Mouse (Mus musculus) thymus, postnatal 14 days (tissue): ENCODE data around the gene Scd3.
A peak's percentile ranks its signal among the peaks of the same experiment; 100 is the strongest.
"Not testable (repeated sequence)": the region's sequence is repeated elsewhere in the genome, so short reads cannot be mapped to it uniquely, and the experiment has no call there.

ENCODE experiments used
- DNase-seq: peaks from one replicate; pipeline ENCODE4 v3.0.0; 2021

Gene Scd3

DNA sequence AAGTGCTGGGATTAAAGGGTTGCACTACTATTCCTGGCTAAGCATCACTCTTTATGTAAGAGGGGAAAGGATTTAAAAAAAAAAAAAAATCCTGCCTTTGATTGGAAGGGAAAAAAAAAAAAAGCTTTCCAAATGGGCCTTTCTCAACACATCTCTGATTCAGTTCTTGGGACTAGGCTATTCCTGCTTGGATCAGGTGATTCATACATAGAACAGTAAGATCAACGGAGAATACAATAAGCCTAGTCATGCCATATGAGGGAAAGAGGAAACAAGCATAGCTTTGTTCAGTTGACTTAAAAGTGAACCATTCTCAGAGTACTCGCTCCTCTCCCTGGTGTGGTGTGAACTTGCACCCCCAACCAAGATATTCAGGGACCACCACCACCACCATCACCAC lies 35.8 kb downstream of the Scd3 start:
- no peak for DNase-seq

DNA sequence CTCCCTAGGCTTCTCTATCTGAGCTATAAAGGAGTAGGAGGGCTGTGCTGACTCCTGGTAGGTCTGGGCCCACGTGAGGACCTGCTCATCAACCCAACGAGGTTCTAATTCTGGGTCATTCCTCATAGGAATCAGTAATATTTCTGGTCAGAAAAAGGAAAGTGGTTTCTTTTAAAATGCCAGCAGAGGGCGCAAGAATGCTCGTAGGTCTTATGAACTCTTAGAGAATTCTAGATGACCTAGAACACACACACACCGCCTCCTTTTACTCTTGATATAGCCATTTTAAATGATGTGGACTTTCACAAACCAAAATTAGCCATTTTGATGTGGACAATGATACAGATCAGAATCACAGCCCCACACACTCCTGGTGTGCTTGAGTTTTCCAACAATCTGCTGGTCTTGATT lies 42.7 kb downstream of the Scd3 start:
- peak; percentile 58 for DNase-seq

DNA sequence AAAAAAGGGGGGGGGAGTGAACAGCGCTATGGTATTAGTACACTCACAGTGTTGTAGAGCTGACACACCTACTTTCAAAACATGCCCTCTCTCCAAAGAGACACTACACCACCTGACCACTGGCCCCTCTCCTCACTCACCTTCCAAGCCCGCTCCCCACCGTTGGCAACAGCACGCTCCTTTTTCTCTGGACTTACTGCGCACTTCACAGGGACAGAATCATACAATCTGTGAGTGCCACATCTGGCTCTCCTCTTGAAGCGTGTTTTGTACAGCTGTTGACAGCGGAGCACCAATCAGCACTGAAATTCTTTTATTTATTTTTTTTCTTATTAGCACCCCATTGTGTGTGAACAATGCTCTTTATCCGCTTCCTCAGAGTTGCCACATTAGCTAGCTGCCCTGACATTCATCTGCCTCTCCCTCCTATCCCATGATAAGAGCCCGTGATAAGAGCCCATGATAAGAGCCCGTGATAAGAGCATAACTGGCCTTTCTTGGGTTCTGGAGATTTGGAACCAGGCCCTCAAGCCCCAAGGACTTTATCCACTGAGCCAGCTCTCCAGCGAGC lies 43.4 kb downstream of the Scd3 start:
- no peak for DNase-seq

DNA sequence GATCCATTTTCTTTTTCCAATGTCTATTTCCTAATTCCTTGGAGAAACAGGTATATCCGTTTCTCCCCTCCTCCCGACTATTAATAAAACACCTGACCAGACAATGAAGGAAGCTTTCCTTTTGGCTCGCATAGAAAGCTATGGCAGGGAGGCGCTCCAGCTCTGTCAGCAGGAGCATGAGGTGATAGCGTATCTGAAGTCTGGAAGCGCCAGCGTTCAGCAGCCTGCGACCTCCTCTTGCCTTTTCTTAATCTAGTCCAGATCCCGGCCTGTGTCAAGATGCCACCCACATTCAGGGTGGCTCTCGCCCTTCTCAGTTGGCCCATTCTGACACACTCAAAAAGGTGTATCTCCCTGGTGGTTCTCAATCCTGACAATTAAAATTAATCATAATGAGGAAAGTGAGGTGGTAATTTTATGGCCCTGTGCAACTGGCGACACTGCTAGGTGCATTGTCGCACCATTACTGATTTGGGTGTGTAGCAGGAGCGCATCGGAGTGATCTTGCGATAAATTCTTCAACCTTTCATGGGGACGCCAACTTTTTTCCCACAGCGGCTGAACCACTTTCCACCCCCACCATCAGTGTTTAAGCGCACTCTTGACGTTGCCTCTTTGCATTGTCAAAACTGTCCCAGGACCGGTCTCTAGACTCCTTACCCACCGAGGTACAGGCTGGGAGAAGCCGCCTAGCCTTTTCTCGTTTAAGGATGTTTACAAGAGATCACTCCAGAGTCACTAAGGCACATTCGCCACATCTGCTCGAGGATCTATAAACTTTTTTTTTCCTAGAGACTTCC lies 44.4 kb downstream of the Scd3 start:
- DNase-seq, result peak; percentile 54

DNA sequence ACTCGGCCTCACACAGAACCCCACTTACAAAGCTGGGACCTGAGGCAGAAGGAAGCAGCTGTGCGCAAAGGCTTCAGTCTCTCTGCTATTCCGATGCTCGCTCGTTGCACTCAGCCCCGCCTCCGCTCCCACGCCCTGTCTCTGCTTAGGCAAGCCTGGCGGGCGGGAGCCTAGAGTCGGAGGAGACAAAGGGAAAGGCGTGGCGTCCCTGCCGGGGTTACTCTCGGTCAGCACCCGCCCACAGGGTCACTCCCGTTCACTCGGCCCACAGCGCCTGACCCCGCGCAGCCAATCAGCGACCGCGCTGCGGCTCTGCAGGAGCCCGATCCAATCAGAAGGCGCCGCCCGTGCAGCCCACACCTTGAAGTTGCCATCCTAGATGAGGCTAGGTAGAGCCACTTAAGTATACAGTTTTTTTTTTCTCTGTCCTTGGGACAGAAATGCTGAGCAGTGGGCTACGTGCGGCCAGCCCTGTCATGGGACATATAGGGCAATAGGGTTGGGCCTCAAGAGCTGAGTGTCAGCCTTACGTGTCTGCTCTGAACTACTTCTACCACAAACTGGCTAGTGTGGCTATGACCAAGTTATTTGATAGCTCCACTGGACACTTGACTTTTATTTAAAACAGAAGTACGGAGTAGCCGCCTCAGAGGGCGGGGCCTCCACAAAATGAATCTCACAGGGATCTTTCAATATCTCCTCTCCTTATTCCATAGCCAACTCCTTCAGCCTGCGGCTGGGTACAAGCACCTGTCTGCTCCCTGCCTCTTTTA lies 45.2 kb downstream of the Scd3 start:
- peak; percentile 98 for DNase-seq

DNA sequence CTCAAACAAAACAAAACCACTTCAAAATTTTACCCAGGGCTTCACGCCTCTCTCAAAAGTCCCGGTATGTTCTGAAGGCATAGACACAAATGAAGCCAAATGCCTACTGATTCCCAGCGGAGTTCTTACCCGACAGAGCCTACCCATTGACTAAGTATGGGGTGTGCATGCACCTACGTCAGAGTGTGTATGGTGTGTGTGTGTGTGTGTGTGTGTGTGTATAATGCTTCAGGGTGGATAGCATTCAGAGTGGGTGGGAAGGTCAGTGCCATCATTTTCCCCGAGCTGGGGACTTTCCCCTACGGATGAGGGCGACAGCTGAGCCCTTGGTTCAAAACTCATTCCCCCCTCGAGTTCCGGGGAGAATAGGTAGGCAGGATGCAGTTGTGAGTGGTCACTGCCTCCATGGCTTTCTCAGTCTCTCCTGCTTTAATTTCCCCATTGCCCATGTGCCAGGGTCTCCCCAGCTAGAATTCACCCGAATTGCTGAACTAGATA lies 45.8 kb downstream of the Scd3 start:
- no peak for DNase-seq

DNA sequence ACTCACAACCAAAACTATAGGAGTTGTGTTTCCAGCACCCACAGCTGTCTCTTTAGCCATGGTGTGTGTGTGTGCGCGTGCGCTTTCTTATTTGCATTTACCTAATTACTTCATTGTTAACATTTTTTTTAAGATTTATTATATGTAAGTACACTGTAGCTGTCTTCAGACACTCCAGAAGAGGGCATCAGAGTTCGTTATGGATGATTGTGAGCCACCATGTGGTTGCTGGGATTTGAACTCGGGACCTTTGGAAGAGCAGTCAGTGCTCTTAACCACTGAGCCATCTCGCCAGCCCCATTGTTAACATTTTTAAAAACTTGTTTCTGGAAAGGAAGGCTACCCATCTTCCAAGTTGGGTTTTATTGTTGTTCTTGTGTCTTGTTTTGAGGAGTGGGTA lies 48.1 kb downstream of the Scd3 start:
- DNase-seq, result not testable (repeated sequence)

DNA sequence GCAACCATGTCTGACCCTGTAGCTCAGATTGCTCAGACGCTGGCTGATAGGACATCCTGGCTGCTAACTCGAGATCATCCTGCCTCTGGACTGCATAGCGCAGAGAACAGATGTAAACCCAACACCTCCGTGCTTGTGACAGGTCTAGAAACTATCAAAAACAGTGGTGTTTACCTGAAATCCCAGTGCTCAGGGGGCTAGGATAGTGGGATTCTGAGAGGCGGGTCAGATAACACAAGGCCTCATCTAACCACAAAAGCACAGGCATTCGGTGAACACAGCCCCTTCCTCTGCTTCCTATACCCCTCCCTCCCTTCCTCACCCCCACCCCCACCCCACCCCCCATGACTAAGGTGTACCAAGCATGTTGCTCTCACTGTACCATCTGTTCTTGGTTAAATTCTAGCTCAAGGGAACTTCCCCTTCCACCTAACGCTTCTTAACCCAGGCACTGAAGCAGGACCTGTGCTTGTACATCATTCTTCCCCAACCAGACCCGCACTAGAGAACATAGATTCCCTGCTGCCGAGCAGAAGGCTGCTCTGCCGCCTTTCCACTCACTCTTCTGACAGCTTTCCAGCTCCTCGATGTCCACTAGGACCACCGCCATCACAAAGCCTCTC lies 49.0 kb downstream of the Scd3 start:
- DNase-seq, result no peak

DNA sequence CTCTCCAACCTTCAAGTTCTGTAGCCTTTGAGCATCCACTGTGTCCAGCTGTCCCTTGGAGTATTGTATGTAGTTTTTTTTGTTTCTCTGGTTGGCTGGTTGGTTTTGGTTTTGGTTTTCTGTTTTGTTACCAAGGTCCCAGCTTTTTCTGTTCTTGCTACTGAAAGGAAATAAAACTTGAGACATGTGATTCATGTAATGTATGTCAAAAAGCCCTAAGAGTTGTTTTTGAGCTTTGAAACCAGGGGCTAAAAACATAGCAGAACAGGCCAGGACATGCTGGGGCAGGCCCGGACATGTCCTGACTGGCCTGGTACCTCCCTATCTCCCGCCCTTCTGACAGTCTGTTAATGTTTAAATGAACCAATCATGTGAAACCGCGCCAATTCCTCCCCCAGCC lies 51.0 kb downstream of the Scd3 start:
- not testable (repeated sequence) for DNase-seq

DNA sequence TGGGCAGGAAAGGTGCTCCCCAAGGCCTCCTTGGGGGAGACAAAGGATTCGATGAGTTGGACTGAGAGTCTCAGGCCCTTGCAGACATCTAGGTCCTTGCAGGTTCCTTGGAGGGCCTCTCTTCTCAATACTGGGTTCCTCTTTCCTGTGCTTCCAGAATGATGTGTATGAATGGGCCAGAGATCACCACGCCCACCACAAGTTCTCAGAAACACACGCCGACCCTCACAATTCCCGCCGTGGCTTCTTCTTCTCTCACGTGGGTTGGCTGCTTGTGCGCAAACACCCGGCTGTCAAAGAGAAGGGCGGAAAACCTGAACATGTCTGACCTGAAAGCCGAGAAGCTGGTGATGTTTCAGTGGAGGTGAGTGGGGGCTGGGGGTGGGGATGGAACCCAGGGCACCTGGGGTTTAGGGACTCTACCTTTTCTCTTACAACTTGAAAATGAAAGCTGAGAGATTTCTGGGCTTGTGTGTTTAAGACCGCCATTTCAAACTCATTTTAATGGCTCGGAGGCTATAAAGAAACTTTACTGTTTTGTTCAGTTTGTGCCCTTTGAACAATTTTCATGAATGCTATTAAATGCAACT lies 54.4 kb downstream of the Scd3 start:
- no peak for DNase-seq

DNA sequence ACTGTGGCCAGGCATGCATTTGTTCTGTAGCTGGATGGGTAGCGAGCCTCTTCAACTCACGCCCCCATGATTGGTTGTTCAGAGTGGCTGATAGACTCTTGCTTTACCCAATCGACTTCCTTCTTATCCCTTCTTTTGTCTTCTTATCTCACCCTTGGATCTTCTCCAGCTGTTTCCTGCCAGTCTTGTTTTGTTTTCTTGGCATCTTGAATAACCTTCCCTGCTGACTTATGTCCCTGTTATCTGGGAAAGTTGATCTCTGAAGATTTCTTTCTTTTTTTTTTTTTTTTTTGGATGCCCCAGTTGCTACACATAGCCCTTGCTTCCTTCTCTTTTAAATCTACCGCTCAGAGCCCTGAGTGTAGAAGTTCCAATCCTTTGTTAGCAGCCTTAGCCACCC lies 56.4 kb downstream of the Scd3 start:
- DNase-seq, result no peak

DNA sequence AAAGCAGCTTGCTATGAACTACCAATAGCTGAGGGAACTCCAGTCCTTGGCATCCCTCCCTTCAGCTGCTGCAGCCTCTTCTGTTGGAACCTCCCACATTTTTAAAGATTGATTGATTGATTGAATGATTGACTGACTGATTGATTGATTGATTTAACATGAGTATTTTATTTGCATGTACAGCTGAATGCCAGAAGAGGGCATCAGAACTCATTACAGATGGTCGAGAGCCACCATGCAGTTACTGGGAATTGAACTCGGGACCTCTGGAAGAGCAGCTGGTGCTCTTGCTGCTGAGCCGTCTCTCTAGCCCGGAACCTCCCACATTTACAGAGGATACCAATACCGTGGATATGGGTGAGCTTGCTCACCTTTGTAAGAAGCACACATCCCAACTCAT lies 57.4 kb downstream of the Scd3 start:
- no peak for DNase-seq

DNA sequence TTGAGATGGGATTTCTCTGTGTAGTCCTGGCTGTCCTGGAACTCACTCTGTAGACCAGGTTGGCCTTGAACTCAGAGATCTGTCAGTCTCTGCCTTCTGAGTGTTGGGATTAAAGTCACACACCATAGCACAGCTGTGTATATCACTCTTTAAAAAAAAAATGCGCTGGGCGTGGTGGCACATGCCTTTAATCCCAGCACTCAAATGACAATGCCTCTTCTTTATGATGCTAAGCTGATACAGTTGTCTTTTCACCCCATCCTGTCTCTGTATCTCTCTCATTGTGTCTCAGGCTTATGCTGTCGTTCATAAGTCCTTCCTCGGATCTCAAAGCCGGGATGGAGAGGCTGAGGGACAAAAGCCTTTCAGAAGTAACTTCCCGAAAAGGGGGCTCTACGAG lies 58.7 kb downstream of the Scd3 start:
- no peak for DNase-seq

DNA sequence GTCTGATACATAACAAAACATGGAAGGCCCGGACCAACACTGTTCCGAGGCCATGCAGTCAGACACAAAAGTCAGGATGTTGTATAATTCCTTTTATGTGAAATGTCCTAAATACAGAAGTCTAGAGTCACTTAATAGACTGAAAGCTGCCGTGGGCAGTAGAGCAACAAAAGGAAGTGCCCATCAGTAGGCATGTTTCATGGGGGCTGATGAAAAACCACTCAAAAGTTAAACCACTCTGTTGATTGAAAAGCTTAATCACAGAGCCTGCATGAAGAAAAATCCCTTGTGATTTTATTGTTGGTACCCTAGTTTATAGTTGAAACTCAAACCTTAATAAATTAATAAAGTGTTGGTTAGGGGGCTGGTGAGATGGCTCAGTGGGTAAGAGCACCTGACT lies 60.5 kb downstream of the Scd3 start:
- no peak for DNase-seq

DNA sequence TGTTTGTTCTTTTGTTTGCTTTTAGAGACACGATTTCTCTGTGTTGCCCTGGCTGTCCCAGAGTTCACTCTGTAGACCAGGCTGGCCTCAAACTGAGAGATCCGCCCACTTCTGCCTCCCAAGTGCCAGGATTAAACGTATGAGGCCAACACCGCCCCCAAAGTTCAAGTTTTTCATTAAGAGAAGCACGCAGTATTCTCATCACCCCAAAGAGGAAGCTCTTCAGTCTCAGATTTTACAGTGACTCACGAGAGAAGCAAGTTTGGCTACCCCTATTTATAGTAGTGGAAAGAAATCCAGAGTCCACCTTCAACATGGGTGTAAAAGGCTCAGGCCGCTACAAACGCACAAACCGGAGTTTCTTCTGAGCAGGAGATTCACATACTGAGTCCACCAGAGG lies 61.2 kb downstream of the Scd3 start:
- no peak for DNase-seq

DNA sequence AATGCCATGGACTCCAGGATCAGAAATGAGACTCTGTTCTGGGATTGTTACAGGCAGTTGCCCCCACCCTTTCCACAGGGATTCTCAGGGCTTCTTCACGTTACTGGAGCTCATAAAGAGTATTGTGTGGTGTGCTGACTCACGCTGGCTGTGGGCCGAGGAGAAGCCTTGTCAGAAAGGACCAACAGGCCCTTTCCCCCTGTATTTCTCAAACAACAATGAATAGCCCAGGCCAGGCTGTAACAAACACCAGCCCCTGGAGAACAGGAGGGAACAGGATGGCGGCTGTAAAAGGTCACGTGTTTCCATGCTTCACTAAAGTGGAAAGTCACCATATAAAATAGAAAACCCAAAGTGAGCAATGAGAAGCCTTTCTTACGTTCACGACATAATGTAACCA lies 62.2 kb downstream of the Scd3 start:
- DNase-seq, result no peak

DNA sequence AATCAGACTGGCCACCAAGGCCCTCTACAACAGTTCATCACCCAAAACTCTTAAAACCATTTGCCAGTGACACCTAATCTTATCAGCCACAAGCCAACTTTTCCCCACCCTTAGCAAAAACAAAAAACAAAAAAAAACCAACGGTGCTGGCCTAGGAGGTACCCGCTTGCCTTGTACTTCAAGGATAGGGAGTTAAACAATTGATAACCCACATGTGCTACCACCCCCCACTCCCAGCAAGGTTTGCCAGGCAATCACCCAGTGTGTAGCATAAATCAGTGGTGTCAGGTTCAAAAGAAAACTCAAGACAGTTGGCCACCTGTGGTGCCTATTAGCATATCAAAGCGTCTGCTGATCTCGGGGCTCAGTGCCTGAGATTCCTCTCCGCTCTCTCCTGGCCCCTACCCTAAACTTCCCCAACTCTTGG lies 62.9 kb downstream of the Scd3 start:
- DNase-seq, result peak; percentile 15

DNA sequence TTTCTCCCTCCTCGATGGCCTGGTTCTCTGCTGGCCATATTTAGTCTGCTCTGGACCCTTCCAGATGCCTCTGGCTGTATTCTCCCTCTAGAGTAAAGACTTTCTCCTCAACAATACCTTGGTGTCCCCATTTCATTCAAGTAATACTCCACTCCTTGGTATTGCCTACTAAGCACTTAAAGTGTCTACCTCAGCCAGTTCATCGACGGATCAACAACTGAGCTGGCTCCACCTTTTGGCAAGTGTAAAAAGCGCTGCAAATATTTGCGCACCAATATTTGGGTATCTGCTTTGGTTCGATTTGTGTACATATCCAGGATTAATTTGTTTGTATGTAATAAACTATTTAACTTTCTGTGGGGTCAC lies 63.4 kb downstream of the Scd3 start:
- DNase-seq, result peak; percentile 53

DNA sequence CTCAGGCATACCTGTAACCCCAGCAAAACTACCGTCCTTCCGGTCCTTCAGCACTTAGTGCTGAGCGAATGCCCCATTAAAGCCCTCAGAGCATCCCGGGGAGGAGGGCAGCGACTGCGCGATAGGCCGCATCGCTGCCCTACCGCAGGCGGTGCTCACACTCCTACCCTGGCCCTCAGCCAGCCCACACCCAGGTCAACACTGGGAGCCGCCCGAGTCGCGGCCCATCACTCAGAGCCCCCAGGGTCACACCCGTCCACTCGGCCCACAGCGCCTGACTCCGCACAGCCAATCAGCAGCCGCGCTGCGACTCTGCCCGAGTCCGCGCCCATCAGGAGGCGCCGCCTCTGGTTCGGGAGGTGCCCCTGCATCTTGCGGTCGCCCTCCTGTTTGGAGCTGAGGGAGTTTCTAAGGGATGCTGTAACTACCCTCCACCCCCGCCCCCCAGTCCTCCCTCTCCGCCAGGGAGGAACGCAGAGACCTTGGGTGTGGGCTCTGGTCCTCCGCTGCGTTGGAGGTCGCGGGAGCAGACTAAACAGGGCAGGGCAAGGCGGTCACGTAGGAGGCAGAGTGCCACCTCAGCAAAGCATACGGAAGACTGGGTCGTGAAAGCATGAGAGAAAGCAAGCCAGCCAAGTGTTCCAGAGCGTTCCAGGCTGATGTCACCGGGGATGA lies 63.9 kb downstream of the Scd3 start:
- peak; percentile 79 for DNase-seq

DNA sequence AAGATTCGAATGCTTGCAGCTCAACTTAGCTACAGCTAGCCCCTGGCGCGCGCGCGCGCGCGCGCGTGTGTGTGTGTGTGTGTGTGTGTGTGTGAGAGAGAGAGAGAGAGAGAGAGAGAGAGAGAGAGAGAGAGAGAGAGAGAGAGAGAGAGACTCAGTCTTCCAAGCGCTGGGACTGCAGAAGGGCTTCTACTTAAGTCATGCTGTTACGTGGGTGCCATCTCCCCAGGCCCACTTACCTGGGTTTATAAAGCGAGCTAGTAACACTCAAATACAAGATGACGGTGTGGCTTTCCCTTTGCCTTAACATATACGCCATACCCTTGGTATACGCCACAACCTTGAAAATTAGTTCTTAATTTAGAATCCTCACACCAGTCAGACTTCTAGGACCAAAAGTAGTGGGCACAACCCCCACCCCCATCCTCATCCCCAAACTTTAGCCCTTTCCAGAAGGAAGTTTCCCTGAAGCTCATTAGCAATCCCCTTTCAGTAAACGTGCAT lies 64.5 kb downstream of the Scd3 start:
- peak; percentile 28 for DNase-seq

DNA sequence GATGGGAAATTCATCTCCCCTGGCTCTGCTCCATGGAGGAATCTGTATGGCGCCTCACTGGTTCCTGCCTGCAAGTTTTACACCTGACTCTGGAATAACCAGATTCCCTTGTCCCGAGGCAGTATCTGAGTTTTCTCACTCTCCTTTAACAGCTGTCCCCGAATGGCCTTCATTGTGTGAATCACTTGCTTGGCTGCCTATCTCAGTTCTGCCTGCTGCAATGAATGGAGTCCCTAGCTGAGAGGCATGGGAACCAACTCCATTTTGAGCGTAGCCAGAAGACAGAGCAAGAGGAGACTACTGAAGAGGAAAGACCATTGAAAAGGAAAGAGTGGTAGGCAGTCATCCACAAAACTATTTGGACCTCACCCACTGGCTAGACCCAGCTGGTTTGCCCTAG lies 70.6 kb downstream of the Scd3 start:
- no peak for DNase-seq

DNA sequence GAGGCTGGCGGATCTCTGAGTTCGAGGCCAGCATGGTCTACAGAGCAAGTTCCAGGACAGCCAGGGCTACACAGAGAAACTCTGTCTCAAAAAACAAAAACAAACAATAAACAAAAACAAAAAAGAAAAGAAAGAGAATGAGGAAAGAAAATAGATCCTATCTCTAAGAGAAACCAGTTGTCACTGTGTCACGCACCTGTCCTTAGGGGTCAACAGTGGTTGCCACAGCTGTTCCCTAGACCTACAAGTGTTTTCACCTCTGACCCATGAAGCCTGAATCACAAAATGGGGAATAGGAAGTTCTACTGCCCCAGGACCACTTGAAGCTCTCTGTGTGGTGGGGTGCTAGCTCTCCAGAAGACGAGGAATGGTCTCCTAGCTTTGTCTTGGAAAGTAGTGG lies 71.4 kb downstream of the Scd3 start:
- DNase-seq, result no peak
